Mouse (Mus musculus) bone marrow, adult 2 months (tissue): ENCODE data around the gene Hoxc10. TPM values are rescaled to one million over a fixed set of nuclear protein-coding genes. Genes with fewer than 3 reads are reported as not detected.

Experiments used
- H3K27ac ChIP-seq: fragments of 200-500 bp; 2 replicates; pipeline ENCODE4 v1.5.1; 2012; ENCODE audit warnings: low read depth, mild to moderate bottlenecking, control low read depth, inconsistent platforms, low read length; ENCODE audit not compliant: control insufficient read depth, poor library complexity, insufficient read depth
- H3K4me1 ChIP-seq: fragments of 200-500 bp; 2 replicates; pipeline ENCODE4 v1.6.1; 2011; ENCODE audit warnings: low read length; ENCODE audit not compliant: control insufficient read depth, insufficient read depth
- H3K4me3 ChIP-seq: fragments of 200-500 bp; replicated peaks from 2 replicates; pipeline ENCODE3; 2011; ENCODE audit warnings: mild to moderate bottlenecking, low read depth, low read length, control low read depth; ENCODE audit not compliant: control insufficient read depth
- CTCF ChIP-seq: fragments of 200-500 bp; IDR thresholded peaks from 2 replicates; pipeline ENCODE4 v1.5.1; 2011; ENCODE audit warnings: low read length, control low read depth; ENCODE audit not compliant: control insufficient read depth, insufficient read depth
- POLR2A ChIP-seq: fragments of 200-500 bp; IDR thresholded peaks from 2 replicates; pipeline ENCODE4 v1.6.1; 2011; ENCODE audit warnings: low read depth, mild to moderate bottlenecking, control low read depth, low read length, borderline replicate concordance; ENCODE audit not compliant: control insufficient read depth
- WGBS: fragments of 180-500 bp; shearing (Covaris S2); methylation state at CpG from one replicate; pipeline ENCODE4 v1.1.7; 2018; 5-methylcytosine and 5-hydroxymethylcytosine counted together
- polyA plus RNA-seq: library from polyadenylated mRNA; stranded (reverse); fragments of >200 nt; gene quantifications from 2 replicates; pipeline ENCODE4 v1.2.4, GENCODE M21; 2011; ENCODE audit warnings: low replicate concordance; ENCODE audit not compliant: missing spikeins, insufficient read depth, insufficient read length

Hoxc10 gene
- polyA plus RNA-seq, 1 experiment: 1.3 TPM

DNA sequence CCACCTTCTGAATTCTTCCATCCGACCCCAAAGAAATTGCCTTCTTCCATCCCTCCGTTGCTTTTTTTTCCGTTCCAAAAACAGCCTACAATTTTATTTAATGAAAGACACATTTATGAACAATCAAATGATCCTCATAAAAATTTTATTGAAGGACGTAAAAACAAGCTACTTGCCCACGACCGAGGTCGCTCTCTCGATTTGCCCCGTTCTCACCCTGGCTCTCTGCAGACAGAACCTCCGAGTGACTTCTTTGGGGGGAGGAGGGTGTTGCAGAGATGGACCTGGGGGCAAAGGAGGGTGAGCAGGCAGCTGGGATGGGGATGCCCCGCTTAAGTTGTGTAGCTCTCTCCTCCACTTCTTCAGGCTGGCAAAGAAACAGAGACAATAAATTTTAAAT, 13.8 kb downstream of the Hoxc10 start:
- Histone ChIP-seq H3K27ac (no peak overlapping the region), H3K4me3 (no peak overlapping the region), H3K4me1 (no peaks in the 10 kb centered on the region)
- 14% methylated on average over 11 of the region's 11 CpGs for WGBS
- TF ChIP-seq POLR2A: no peak
- TF ChIP-seq CTCF: no peak

DNA sequence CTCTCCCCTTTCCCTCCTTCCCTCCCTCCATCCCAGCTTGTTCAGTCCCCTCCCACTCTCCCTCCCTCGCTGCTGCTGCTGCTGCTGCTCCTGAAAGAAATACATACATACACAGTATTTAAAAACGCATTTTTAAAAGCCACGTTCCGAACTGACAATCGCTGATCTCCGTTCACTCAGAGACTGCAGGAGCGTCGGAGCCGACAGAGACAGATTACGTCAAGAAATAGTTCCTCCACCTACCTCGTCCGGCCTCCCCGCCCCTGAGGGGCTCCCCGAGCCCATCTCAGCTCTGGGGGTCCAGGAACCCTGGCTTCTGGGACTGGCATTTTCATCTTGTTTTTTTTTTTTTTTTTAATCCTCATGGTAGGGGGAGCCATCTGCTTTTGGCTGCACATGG, 14.3 kb downstream of the Hoxc10 start:
- Histone ChIP-seq H3K4me3 (no peak overlapping the region), H3K4me1 (no peaks in the 10 kb centered on the region), H3K27ac (no peak overlapping the region)
- TF ChIP-seq CTCF: no peak
- no peak for TF ChIP-seq POLR2A
- 5% methylated on average over 14 of the region's 14 CpGs for WGBS

DNA sequence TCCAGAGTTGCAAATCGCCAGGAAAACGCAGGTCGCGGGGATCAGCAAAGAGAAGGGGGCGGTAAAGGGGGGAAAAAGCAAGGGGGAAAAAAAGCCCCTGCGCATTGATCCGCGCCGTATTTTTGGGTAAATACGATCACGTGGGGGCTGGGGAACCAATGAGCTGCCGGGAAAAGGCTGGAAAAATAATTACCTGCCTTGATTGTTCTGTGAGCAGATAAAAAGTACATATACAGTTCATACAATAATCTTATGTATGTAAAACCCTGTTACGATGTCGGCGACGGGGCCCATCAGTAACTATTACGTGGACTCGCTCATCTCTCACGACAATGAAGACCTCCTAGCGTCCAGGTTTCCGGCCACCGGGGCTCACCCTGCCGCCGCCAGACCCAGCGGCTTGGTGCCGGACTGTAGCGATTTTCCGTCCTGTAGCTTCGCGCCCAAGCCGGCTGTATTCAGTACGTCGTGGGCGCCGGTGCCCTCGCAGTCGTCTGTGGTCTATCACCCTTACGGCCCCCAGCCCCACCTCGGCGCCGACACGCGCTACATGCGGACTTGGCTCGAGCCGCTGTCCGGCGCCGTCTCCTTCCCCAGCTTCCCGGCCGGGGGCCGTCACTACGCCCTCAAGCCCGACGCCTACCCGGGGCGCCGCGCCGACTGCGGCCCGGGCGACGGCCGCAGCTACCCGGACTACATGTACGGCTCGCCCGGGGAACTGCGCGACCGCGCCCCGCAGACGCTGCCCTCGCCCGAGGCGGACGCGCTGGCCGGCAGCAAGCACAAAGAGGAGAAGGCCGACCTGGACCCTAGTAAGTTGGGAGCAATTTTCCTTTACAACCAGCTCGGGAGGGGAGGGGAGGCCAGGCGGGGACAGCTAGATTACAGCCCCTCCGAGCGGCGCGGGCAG, 15.0 kb downstream of the Hoxc10 start:
- TF ChIP-seq CTCF (no peak), POLR2A (peak; percentile 9; the same call in 1 of the 2 replicates)
- Histone ChIP-seq H3K27ac (no peak overlapping the region), H3K4me3 (no peak overlapping the region), H3K4me1 (no peaks in the 10 kb centered on the region)
- 3% methylated on average over 88 of the region's 88 CpGs for WGBS

DNA sequence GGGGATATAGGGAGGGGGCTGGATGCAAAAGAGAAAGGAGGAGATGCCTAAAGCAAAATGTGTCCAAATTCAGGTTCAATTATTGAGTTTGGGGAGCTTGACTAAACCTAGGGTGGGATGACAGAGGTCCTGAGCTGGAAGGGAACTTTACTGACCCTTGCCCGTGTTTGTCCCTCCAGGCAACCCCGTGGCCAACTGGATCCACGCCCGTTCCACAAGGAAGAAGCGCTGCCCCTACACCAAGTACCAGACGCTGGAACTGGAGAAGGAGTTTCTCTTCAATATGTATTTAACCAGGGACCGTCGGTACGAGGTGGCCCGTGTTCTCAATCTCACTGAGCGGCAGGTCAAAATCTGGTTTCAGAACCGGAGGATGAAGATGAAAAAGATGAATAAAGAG, 17.1 kb downstream of the Hoxc10 start:
- Histone ChIP-seq H3K4me1 (no peaks in the 10 kb centered on the region), H3K4me3 (no peak overlapping the region), H3K27ac (no peak overlapping the region)
- WGBS: 15% methylated on average over 12 of the region's 12 CpGs
- TF ChIP-seq CTCF: no peak
- TF ChIP-seq POLR2A: no peak

DNA sequence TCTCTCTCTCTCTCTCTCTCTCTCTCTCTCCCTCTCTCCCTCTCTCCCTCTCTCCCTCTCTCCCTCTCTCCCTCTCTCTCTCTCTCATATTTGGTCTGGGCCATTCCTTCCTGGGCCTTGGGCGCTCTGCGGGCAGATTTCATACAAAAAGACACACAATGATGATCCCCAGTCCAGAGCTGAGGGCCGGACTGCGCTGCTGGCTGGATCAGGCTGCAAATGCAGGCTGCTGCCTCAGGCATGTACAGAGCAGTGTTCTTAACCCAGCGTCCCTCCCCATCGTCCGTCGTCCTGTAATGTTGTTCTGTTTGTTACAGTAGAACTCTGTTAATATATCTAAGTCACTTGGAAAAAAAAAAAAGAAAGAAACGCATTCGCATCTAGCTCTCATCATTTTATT, 17.9 kb downstream of the Hoxc10 start:
- Histone ChIP-seq H3K27ac (no peak overlapping the region), H3K4me3 (no peak overlapping the region), H3K4me1 (no peaks in the 10 kb centered on the region)
- 30% methylated on average over 10 of the region's 10 CpGs for whole genome bisulfite sequencing
- TF ChIP-seq POLR2A (no peak), CTCF (no peak)

DNA sequence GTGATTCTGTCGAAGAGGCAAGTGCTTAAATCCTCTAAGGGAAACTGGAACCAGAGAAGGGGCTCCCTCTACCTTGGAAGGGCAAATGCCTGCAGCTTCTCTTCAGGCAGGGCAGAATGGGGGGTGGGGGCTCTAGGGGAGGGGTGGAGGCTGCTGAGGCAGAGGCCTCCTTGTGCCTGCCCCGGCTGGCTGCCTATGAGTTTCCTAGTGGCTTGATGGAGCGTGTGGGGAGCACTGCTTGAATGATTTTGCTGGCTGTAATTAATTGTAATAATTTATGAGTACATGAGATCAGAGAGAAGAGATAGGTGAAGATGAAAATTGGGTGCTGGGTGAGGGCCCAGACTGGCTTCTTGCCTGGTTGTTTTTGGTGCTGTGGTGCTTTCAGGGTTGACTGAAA, 18.3 kb downstream of the Hoxc10 start:
- Histone ChIP-seq H3K27ac (no peak overlapping the region), H3K4me3 (no peak overlapping the region), H3K4me1 (no peaks in the 10 kb centered on the region)
- 32% methylated on average over 3 of the region's 3 CpGs for WGBS
- TF ChIP-seq CTCF: no peak
- TF ChIP-seq POLR2A: no peak

DNA sequence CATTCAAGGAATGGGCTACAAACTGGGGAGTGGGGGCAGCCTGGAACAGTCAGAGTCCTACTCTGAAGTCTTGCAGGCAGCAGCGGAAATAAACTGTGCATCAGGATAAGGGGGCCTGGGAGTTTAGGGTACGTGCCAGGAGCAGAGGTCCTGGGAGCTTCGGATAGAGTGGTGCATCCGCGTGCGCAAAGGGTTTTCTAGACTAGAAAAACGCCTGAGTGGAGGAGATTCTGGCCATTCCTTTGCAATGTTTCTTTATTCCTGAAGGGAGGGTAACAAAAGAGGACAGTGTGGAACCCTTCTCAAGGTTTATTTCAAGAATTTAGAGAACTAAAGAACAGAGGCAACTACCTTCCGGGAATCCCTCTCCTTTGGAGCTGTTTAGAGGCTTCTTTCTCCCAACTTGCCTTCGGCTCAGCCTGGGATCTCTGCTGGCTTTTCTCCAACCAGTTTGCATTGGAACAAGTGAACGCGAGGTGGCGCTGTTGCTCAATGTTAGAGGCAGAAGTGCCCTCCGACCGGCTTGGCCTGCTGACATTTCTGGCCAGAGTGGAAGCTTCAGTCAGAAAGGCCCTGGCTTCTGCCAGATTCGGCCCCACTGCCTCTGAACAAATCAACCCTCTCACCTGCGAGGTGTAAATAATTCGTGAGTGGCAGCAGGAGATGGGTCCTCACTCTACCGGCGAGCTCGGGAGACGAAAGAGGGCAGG, 20.7 kb downstream of the Hoxc10 start:
- 7% methylated on average over 21 of the region's 21 CpGs for WGBS
- no peaks in the 10 kb centered on the region for H3K4me1 ChIP-seq
- no peak overlapping the region for H3K4me3 ChIP-seq
- no peak overlapping the region for H3K27ac ChIP-seq
- peak; percentile 93 for TF ChIP-seq CTCF
- TF ChIP-seq POLR2A: no peak

DNA sequence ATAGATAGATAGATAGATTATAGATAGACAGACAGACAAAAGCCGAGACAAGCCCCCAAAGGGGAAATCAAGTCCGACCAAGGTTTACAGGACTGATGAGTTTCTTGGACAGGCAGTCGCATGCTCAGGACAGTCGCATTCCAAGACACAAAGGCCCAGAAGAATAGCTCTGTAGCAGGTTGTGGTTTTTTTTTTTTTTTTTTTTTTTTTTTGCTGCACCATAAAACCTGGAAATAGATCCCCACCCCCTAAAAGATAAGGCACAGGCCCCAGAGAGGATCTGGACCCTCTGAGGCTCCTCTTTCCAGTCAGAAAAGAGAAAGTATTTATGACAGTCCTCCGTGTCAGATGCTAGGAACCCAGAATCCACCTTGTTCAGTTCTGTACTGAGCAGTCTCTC, 21.5 kb downstream of the Hoxc10 start:
- Histone ChIP-seq H3K4me3 (no peak overlapping the region), H3K4me1 (no peaks in the 10 kb centered on the region), H3K27ac (no peak overlapping the region)
- no peak for TF ChIP-seq POLR2A
- WGBS: 47% methylated on average over 5 of the region's 5 CpGs
